Mouse (Mus musculus) kidney, embryonic 16.5 days (tissue): ENCODE measurements at regions not wholly inside any gene's neighbourhood (a gene's known extent, or its start where the extent isn't known, plus 50 kb on each side); places are given as distances from the start of the nearest gene placed in this dataset.

Experiments used
- ATAC-seq: fragments of 200-750 bp; cut with Nextera tagmentation; 2 replicates; pipeline ENCODE4 v1.8.0; 2017; ENCODE audit warnings: moderate TSS enrichment; ENCODE audit not compliant: low FRiP score, low TSS enrichment
- H3K27ac ChIP-seq: fragments of 300-500 bp; sonication (generic); 2 replicates; pipeline ENCODE4 v1.5.1; 2014; ENCODE audit warnings: low read length
- H3K27me3 ChIP-seq: fragments of 300-500 bp; sonication (generic); 2 replicates; pipeline ENCODE4 v1.6.1; 2014; ENCODE audit warnings: low read length, control low read depth, mixed read lengths; ENCODE audit not compliant: insufficient read depth
- H3K36me3 ChIP-seq: fragments of 300-500 bp; sonication (generic); 2 replicates; pipeline ENCODE4 v1.6.1; 2014; ENCODE audit warnings: low read length, control low read depth, mixed read lengths; ENCODE audit not compliant: insufficient read depth
- H3K4me1 ChIP-seq: fragments of 300-500 bp; sonication (generic); 2 replicates; pipeline ENCODE4 v1.6.1; 2014; ENCODE audit warnings: low read length, control low read depth, mixed read lengths; ENCODE audit not compliant: insufficient read depth
- H3K4me2 ChIP-seq: fragments of 300-500 bp; sonication (generic); replicated peaks from 2 replicates; pipeline ENCODE4 v1.6.1; 2014; ENCODE audit warnings: low read depth, low read length
- H3K4me3 ChIP-seq: fragments of 300-500 bp; sonication (generic); 2 replicates; pipeline ENCODE4 v1.5.1; 2014; ENCODE audit warnings: mild to moderate bottlenecking, low read length
- H3K9ac ChIP-seq: fragments of 300-500 bp; sonication (generic); replicated peaks from 2 replicates; pipeline ENCODE4 v1.6.1; 2014; ENCODE audit warnings: low read length
- H3K9me3 ChIP-seq: fragments of 300-500 bp; sonication (generic); 2 replicates; pipeline ENCODE4 v1.6.1; 2016; ENCODE audit warnings: low read length, control low read depth
- WGBS: fragments of 180-500 bp; shearing (Covaris S2); extraction: QIAGEN DNeasy Blood & Tissue Kit; methylation state at CpG from one replicate; pipeline ENCODE4 v1.1.7; 2014; 5-methylcytosine and 5-hydroxymethylcytosine counted together

DNA sequence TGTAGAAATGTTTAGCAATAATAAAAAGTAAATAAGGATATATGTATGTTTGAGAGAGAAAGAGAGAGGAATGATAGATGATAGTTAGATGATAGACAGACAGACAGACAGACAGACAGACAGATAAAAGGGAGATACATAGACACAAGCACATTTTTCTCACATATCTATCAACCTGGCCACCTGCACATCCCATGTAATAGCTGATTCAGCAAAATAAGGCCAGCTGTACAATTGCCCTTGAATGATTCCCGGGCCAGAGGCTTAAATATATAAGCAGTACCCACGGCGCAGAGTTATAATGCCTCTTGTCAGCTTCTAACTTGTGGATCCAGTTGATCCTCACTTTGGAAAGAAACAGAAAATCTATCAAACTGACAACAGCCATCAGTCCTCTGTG lies 178.5 kb downstream of the Tmem114 start:
- H3K27ac ChIP-seq, result no peak overlapping the region
- H3K4me1 ChIP-seq, result no peaks in the 10 kb centered on the region
- no peak for ATAC-seq
- H3K27me3 ChIP-seq, result no peaks in the 10 kb centered on the region
- H3K4me2 ChIP-seq, result no peak overlapping the region
- H3K4me3 ChIP-seq, result no peak overlapping the region
- no peak overlapping the region for H3K9ac ChIP-seq
- no peaks in the 10 kb centered on the region for H3K36me3 ChIP-seq
- 93% methylated on average over 3 of the region's 3 CpGs for WGBS
- no peaks in the 10 kb centered on the region for H3K9me3 ChIP-seq

DNA sequence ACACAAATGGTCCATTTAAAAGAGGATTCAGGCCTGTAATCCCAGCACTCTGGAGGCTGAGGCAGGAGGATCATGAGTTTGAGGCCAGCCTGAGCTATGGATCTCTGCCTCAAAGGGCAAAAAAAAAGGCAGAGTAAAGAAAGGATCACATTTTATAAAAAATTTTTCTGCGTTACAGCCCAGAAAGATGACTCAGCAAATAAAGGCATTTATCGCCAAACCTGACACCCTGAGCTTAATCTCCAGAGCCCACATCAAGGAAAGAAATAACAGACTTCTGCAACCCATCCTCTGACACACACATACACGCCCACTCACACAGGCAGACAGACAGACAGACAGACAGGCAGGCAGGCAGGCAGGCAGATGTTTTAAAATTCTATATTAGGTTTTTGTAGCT lies 179.3 kb downstream of the Tmem114 start:
- Histone ChIP-seq H3K27ac (no peak overlapping the region), H3K9ac (no peak overlapping the region), H3K4me2 (no peak overlapping the region), H3K4me3 (no peak overlapping the region), H3K36me3 (no peaks in the 10 kb centered on the region), H3K4me1 (no peaks in the 10 kb centered on the region), H3K9me3 (no peaks in the 10 kb centered on the region), H3K27me3 (no peaks in the 10 kb centered on the region)
- ATAC-seq, result no peak
- 81% methylated on average over 3 of the region's 3 CpGs for WGBS

DNA sequence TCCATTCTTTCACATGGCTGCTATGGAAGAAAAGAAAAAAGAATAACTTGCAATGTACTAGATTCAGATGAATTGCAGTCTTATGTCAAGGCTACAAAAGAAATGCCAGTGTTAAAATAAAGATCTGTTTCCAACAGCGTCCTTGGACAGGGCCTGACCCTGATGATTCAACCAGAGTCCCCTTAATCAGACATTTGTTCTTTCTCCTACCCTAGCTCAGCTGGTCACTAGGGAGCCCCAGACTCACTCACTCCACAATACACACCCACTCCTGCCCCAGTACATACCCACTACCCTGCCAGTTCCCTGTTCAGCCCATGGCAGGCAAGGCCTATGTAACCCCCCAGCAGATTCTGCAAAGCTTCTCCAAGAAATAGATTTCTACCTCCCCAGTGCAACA lies 190.6 kb downstream of the Tmem114 start:
- WGBS, result 63% methylated on average over 1 of the region's 1 CpGs
- H3K9me3 ChIP-seq, result no peaks in the 10 kb centered on the region
- no peak overlapping the region for H3K4me3 ChIP-seq
- ATAC-seq, result no peak
- H3K27me3 ChIP-seq, result no peaks in the 10 kb centered on the region
- H3K36me3 ChIP-seq, result no peaks in the 10 kb centered on the region
- H3K9ac ChIP-seq, result no peak overlapping the region
- no peak overlapping the region for H3K4me2 ChIP-seq
- H3K27ac ChIP-seq, result no peak overlapping the region
- no peaks in the 10 kb centered on the region for H3K4me1 ChIP-seq

DNA sequence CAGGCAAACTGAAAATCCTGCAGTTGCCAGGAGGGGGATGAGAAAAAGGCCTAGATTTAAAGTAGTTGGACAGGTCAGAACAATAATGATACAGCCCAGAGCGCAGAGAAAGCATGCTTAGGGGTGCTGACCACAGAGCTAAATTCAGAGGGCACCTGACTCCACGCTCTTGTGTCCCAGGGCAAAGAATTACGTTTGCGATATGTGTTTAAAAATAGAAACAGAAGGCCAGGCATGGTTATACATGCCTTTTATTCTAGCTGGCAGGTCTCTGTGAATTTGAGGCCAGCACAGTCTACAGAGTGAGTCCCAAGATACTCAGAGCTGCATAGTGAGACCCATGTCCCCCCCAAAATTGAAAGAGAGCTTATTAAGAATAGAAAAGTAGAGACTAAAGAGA lies 192.9 kb downstream of the Tmem114 start:
- Histone ChIP-seq H3K4me2 (no peak overlapping the region), H3K27ac (no peak overlapping the region), H3K27me3 (no peaks in the 10 kb centered on the region), H3K9me3 (no peaks in the 10 kb centered on the region), H3K4me1 (no peaks in the 10 kb centered on the region), H3K36me3 (no peaks in the 10 kb centered on the region), H3K9ac (no peak overlapping the region), H3K4me3 (no peak overlapping the region)
- ATAC-seq, result no peak
- WGBS, result 67% methylated on average over 4 of the region's 4 CpGs

DNA sequence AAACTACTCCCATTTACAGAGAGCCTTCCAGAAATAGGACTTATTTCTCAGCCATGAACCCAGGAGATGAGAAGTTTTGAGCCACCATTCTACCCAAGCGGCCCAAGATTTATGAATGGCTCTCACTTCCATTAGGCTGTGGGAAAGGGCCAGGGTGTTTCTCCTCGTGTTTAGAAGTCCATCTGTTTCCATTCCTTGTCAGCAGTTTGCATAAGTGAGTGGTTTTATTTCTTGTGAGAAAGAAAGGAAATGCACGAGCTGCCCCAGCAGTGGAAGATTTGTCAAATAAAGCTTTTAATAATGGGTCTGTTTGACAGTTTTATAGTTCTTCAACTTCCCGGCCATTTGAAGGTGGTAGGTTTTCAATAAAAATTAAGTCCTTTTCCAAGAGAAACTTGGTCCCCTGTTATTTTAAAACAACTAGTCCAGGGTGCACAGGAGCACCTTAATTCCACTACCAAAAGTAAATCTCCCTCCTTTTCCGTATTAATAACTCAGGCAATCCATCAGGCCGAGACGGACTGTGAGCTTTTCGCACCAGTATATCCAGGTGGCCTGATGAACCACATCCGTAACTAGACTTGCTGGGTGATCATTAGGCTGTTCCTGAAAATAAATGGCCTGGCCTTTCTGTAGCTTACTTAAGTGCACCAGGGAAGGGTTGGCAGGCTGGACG lies 201.2 kb downstream of the Tmem114 start:
- Histone ChIP-seq H3K27me3 (no peaks in the 10 kb centered on the region), H3K4me2 (no peak overlapping the region), H3K4me1 (peaks cover 4% of the 10 kb centered on the region; the same call in 1 of the 2 replicates), H3K36me3 (no peaks in the 10 kb centered on the region), H3K4me3 (no peak overlapping the region), H3K9ac (no peak overlapping the region), H3K27ac (no peak overlapping the region), H3K9me3 (peaks cover 5% of the 10 kb centered on the region; the same call in 1 of the 2 replicates)
- WGBS, result 20% methylated on average over 10 of the region's 10 CpGs
- ATAC-seq, result peak; percentile 63; the same call in 1 of the 2 replicates

DNA sequence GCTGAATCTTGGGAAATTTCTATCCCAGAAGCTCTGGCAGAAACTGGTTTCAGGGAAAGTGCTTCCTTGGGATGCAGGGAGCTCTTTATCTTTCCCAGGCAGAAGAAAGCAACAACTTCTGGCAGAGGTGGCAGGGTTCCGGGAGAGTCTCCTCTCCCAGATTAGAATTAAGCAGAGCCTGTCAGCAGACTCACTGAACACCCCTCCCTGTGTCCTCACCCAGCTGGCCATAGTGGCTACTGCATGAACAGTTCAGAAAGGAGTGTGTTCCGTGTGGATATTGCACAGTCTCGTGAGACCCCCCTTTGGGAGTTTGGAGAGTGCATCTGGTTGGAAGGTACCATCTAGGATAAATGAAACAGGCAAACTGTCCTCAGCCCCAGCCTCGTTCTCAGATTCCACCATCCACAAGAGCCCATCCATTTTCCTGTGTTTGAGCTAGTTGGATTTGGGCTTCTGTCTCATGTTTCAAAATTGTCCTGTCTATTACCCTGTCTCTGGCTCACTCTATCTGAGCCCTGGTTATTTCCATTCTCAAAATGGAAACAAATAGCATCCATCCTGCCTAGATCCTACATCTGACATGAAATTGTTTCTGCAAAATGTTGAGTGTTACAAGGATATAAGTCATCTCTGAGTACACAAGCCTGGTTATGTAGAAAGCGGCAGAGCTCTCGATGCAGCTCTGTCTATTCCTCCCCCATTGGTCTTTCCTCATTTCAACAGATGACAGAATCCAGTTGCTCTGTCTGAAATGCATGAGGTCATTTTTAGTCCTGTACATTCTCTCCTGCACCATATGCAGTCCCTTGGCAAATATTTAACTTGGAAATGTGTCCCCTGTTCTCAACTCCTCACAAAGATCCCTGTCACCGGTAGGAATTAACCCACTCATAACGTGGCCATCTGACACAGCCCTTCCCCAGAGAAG lies 216.4 kb downstream of the Tmem114 start:
- no peak overlapping the region for H3K4me2 ChIP-seq
- H3K9me3 ChIP-seq, result no peaks in the 10 kb centered on the region
- H3K27ac ChIP-seq, result no peak overlapping the region
- H3K27me3 ChIP-seq, result no peaks in the 10 kb centered on the region
- H3K36me3 ChIP-seq, result no peaks in the 10 kb centered on the region
- 59% methylated on average over 8 of the region's 8 CpGs for WGBS
- H3K4me3 ChIP-seq, result no peak overlapping the region
- H3K9ac ChIP-seq, result no peak overlapping the region
- no peak for ATAC-seq
- H3K4me1 ChIP-seq, result no peaks in the 10 kb centered on the region

DNA sequence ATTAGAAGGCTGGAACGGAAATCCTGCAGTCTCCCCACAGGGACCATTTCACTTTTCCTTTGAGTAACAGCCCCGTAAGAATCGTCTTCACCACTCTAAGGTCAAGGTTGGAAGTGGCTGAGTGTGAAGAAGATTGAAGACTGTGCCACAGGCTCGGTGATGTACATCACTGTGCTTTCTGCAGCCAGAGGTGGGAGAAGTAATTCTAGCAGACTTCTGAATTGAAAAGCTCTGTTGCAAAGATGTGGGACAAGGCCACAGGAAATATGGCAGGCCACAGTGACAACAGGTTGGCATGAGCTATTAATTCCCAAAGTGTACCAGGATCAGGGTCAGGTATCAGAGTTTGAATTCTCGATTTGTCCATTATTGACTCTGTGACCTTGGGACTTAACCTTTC lies 219.9 kb downstream of the Tmem114 start:
- Histone ChIP-seq H3K9ac (no peak overlapping the region), H3K4me2 (no peak overlapping the region), H3K4me1 (no peaks in the 10 kb centered on the region), H3K27ac (no peak overlapping the region), H3K36me3 (no peaks in the 10 kb centered on the region), H3K27me3 (no peaks in the 10 kb centered on the region), H3K4me3 (no peak overlapping the region), H3K9me3 (no peaks in the 10 kb centered on the region)
- ATAC-seq, result no peak
- 38% methylated on average over 5 of the region's 5 CpGs for WGBS

DNA sequence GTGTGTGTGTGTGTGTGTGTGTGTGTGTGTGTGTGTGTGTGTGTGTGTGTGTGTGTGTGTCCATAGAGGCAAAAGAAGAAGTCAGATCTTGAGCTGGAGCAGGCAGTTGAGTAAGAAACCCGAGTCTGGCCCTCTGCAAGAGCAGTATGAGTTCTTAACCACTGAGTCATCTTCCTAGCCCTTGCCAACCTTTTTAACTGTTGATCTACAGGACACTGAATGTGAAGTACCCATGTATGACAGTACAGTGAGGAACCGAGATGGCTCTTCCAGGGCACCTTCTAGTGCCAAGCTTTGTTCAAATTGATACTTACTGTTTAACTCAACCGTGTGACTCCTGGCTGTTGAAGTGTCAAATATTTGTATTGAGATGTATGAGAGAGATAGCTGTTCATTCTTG lies 223.6 kb downstream of the Tmem114 start:
- Histone ChIP-seq H3K36me3 (no peaks in the 10 kb centered on the region), H3K27ac (no peak overlapping the region), H3K4me2 (no peak overlapping the region), H3K4me1 (no peaks in the 10 kb centered on the region), H3K9ac (no peak overlapping the region), H3K9me3 (peaks cover 3% of the 10 kb centered on the region; the same call in 1 of the 2 replicates), H3K4me3 (no peak overlapping the region), H3K27me3 (no peaks in the 10 kb centered on the region)
- no peak for ATAC-seq
- WGBS, result 84% methylated on average over 3 of the region's 3 CpGs

DNA sequence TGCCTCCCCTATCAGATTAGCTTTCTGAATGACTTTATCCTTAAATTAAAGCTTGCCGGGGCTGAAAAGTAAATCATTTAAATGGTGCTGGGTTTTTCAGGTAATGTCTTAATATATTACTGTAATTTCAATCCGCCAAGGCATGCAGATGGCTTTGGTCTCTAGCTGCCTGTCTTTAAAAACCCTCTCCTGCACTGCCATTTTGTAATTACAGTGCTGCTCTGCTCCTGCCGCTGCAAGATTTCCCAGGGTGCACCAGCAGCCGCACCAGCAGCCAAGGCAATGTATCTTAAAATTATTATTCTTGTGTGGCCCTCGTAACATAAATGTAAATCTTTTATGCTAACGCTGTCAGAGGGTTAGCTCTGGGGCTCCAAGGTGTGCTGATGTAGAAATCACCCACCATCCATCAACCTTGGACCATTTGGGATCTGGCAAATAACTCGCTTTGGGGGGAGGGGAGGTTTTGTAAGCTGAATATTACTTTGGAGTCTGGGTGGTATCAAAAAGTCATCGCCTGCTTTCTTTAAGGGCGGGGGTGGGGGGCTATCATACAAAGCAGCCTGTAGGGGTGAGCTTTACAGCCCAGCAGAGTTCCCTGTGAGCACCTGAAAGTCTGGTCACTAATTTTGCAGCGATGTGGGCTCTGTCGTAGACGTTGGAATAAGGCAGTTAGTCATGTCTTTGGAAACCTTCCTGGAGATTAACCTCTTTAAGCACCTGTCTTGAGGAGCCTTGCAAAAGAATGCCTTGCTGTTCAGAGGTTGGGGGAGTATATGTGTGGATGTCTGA lies 226.0 kb downstream of the Tmem114 start:
- no peaks in the 10 kb centered on the region for H3K36me3 ChIP-seq

More for the DNA sequence above, 226.0 kb downstream of the Tmem114 start:
- 52% methylated on average over 12 of the region's 12 CpGs for WGBS
- no peak for ATAC-seq
- Histone ChIP-seq H3K4me2 (no peak overlapping the region), H3K27ac (no peak overlapping the region), H3K4me3 (no peak overlapping the region), H3K9me3 (peaks cover 3% of the 10 kb centered on the region; the same call in 1 of the 2 replicates), H3K4me1 (no peaks in the 10 kb centered on the region), H3K9ac (no peak overlapping the region), H3K27me3 (no peaks in the 10 kb centered on the region)
